8 mouse cellular contexts compared by ENCODE assay signal in the genomic region with DNA sequence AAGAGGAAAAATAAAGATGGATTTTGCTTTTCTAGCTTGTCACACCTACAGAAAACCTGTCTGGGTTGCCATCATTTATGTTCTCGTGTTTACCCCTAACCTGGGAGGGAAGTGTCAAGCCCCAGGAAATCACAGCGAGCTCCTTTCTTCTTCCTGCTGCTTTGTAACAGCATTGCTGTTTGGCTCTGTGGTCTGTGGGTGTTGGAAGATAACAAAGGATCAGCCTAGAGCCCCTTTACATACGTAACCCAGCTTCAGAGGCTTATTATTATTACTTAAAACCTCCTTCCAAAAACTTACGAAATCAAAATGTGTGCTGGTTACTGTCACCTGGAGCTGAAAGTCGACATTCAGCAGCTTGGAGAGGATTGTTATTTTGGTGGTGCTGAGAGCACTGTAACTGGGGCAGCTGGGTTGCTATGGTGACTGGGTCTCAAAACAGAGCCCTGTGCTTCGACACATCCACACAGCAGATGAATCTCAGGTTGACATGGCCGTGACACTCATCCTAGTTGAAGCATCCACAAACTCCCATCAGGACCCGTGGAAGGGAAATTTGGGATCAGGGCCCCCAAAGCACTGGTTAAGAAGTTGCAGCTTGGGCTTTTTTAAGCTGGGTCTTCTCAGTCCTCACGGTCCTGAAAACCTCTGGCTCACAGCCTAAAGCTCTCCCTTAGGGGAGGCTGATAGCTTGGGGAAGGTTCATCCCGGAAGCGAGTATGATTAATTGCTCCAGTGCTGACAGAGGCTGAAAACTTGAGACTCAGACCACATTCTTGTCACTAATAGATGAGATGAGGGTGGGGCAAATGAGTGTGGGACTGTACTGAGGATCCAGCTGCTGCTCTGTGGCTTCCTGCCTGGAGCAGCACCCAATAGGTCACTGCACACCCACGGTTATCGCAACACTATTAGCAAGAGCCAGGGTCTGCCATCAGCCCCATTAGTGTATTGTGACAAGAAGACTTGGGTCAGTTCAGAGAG. TPM values are rescaled to one million over a fixed set of nuclear protein-coding genes. Genes with fewer than 3 reads are reported as not detected.
A peak's percentile ranks its signal among the peaks of the same experiment; 100 is the strongest.
DNase-seq lines count a peak whose midpoint lies in the region; ATAC-seq and TF ChIP-seq lines count a peak whose summit lies in the region.

No protein-coding gene starts in this region.

- 22% methylated on average over 13 of the region's 13 CpGs for WGBS in intestine, embryonic 15.5 days
- WGBS in midbrain, embryonic 13.5 days, result 52% methylated on average over 13 of the region's 13 CpGs
- 24% methylated on average over 13 of the region's 13 CpGs for WGBS in stomach, postnatal 0 days

- TF ChIP-seq CTCF in stomach, postnatal 0 days (IDR thresholded peaks at IDR 0.05; ENCODE audit: low read depth), result no peak

- H3K4me1 ChIP-seq in intestine, embryonic 15.5 days (replicated peaks), result peaks cover 9% of the 10 kb centered on the region
- H3K4me1 ChIP-seq in midbrain, embryonic 13.5 days (replicated peaks), result peaks cover 10% of the 10 kb centered on the region
- H3K4me1 ChIP-seq in stomach, postnatal 0 days (replicated peaks; ENCODE audit: control insufficient read depth, insufficient read depth), result no peaks in the 10 kb centered on the region

- TF ChIP-seq EP300 in stomach, postnatal 0 days (optimal IDR thresholded peaks at IDR 0.05), result no peak

- no peaks in the 10 kb centered on the region for H3K9me3 ChIP-seq in intestine, embryonic 15.5 days
- H3K9me3 ChIP-seq in midbrain, embryonic 13.5 days, result 0 out of 2 replicates have a peak, but pooled peaks cover 5% of the 10 kb centered on the region
- no peaks in the 10 kb centered on the region for H3K9me3 ChIP-seq in stomach, postnatal 0 days (ENCODE audit: control insufficient read depth, low read length)

- H3K27me3 ChIP-seq in intestine, embryonic 15.5 days (replicated peaks), result no peaks in the 10 kb centered on the region
- no peaks in the 10 kb centered on the region for H3K27me3 ChIP-seq in midbrain, embryonic 13.5 days
- H3K27me3 ChIP-seq in stomach, postnatal 0 days (ENCODE audit: control insufficient read depth, insufficient read depth, low read length), result no peaks in the 10 kb centered on the region

- peak overlapping the region; percentile 67 for H3K4me2 ChIP-seq in intestine, embryonic 15.5 days (replicated peaks)
- H3K4me2 ChIP-seq in midbrain, embryonic 13.5 days (replicated peaks), result no peak overlapping the region
- peak overlapping the region; percentile 52 for H3K4me2 ChIP-seq in stomach, postnatal 0 days (replicated peaks; ENCODE audit: low read depth)

- no peak overlapping the region for H3K4me3 ChIP-seq in intestine, embryonic 15.5 days (replicated peaks)
- H3K4me3 ChIP-seq in midbrain, embryonic 13.5 days (replicated peaks), result no peak overlapping the region
- H3K4me3 ChIP-seq in stomach, postnatal 0 days (ENCODE audit: low read depth, low read length), result no peak overlapping the region

- no peak for DNase-seq in cerebellum, adult 11 months
- DNase-seq in cerebellum, postnatal 10 days, result peak; percentile 42 to 43
- peak; percentile 98 for DNase-seq in heart, adult 11 months
- DNase-seq in left cerebral cortex, adult 9 months (ENCODE audit: low spot score in 2 of 2), result peak; percentile 67 to 76
- DNase-seq in stomach, postnatal 0 days (ENCODE audit: low spot score), result peak; percentile 18

- H3K27ac ChIP-seq in intestine, embryonic 15.5 days, result peak overlapping the region; percentile 15; the same call in 1 of the 2 replicates
- 0 out of 2 replicates have a peak overlapping the region, but pooled peaks have one; percentile 39 for H3K27ac ChIP-seq in midbrain, embryonic 13.5 days
- no peak overlapping the region for H3K27ac ChIP-seq in stomach, postnatal 0 days (replicated peaks)

- ATAC-seq in cerebellum, adult (ENCODE audit: insufficient number of reproducible peaks, low FRiP score, low TSS enrichment), result peak; percentile 52; the same call in 1 of the 2 replicates
- peak; percentile 63 for ATAC-seq in intestine, embryonic 15.5 days
- peak; percentile 71 for ATAC-seq in midbrain, embryonic 13.5 days
- ATAC-seq in stomach, postnatal 0 days (ENCODE audit: low FRiP score, low TSS enrichment), result peak; percentile 62

- H3K36me3 ChIP-seq in intestine, embryonic 15.5 days, result no peaks in the 10 kb centered on the region
- no peaks in the 10 kb centered on the region for H3K36me3 ChIP-seq in midbrain, embryonic 13.5 days
- H3K36me3 ChIP-seq in stomach, postnatal 0 days (ENCODE audit: control insufficient read depth, insufficient read depth, low read length), result no peaks in the 10 kb centered on the region

- H3K9ac ChIP-seq in intestine, embryonic 15.5 days, result no peak overlapping the region
- H3K9ac ChIP-seq in midbrain, embryonic 13.5 days (replicated peaks), result no peak overlapping the region
- no peak overlapping the region for H3K9ac ChIP-seq in stomach, postnatal 0 days (ENCODE audit: low read length)

RNA-seq across cellular contexts. Expression of gene Ercc4, which starts 49.7 kb away (rescaled TPM):
- 10.7 and 10.9 TPM in 2 replicates for polyA plus RNA-seq in intestine, embryonic 15.5 days (2015; fragmentation: Nextera tagmentation; extraction: Ambion mirVana)
- polyA plus RNA-seq in midbrain, embryonic 13.5 days (2015; fragmentation: Nextera tagmentation; extraction: Ambion mirVana), result 14.8 and 16.4 TPM in 2 replicates
- 5.3 and 6.6 TPM in 2 replicates for polyA plus RNA-seq in stomach, postnatal 0 days (2015; fragmentation: Nextera tagmentation; extraction: Ambion mirVana)
